Mouse (Mus musculus) testis, adult 2 months (tissue): Measurements from ENCODE around the gene Rph3al. TPM values are rescaled to one million over a fixed set of nuclear protein-coding genes. Genes with fewer than 3 reads are reported as not detected.

ENCODE experiments used
- H3K27ac ChIP-seq: fragments of 200-500 bp; 2 replicates; pipeline ENCODE4 v1.5.1; 2012; ENCODE audit warnings: low read depth, low read length; ENCODE audit not compliant: control insufficient read depth, insufficient read depth
- H3K27me3 ChIP-seq: fragments of 200-500 bp; 2 replicates; pipeline ENCODE4 v1.6.1; 2012; ENCODE audit warnings: mild to moderate bottlenecking, low read length, moderate library complexity; ENCODE audit not compliant: control insufficient read depth, insufficient read depth
- H3K36me3 ChIP-seq: fragments of 200-500 bp; 2 replicates; pipeline ENCODE4 v1.6.1; 2012; ENCODE audit warnings: mild to moderate bottlenecking, low read length; ENCODE audit not compliant: control insufficient read depth, insufficient read depth
- H3K4me1 ChIP-seq: fragments of 200-500 bp; 2 replicates; pipeline ENCODE4 v1.6.1; 2012; ENCODE audit warnings: low read length; ENCODE audit not compliant: control insufficient read depth, insufficient read depth
- H3K4me3 ChIP-seq: fragments of 200-500 bp; 2 replicates; pipeline ENCODE4 v1.5.1; 2012; ENCODE audit warnings: low read depth, mild to moderate bottlenecking, low read length, moderate library complexity, mixed read lengths; ENCODE audit not compliant: control insufficient read depth
- CTCF ChIP-seq: fragments of 200-500 bp; IDR thresholded peaks from 2 replicates; pipeline ENCODE4 v1.5.1; 2012; ENCODE audit warnings: low read depth, mild to moderate bottlenecking, inconsistent platforms, low read length, moderate library complexity; ENCODE audit not compliant: control insufficient read depth, insufficient read depth, insufficient replicate concordance
- POLR2A ChIP-seq: fragments of 200-500 bp; IDR thresholded peaks from 2 replicates; pipeline ENCODE4 v1.6.1; 2012; ENCODE audit warnings: low read depth, mild to moderate bottlenecking, inconsistent platforms, low read length, moderate library complexity; ENCODE audit not compliant: control insufficient read depth
- polyA plus RNA-seq: library from polyadenylated mRNA; depleted of rRNA; stranded (reverse); fragments of >200 nt; gene quantifications from 2 replicates; pipeline ENCODE4 v1.2.3, GENCODE M21; 2012

Gene Rph3al
- polyA plus RNA-seq, 1 experiment, result 0.91 TPM

GRCm38 (mm10) chr11:75903486-75903885, 34.7 kb downstream of the Rph3al start:
- Histone ChIP-seq H3K27ac (no peak overlapping the region), H3K27me3 (no peaks in the 10 kb centered on the region), H3K4me1 (no peaks in the 10 kb centered on the region), H3K36me3 (no peaks in the 10 kb centered on the region), H3K4me3 (no peak overlapping the region)
- TF ChIP-seq POLR2A (no peak), CTCF (peak; percentile 91; the same call in 1 of the 2 replicates)

- Histone ChIP-seq H3K36me3 (no peaks in the 10 kb centered on the region), H3K4me1 (no peaks in the 10 kb centered on the region), H3K27ac (no peak overlapping the region), H3K4me3 (no peak overlapping the region), H3K27me3 (no peaks in the 10 kb centered on the region)
- no peak for TF ChIP-seq CTCF
- TF ChIP-seq POLR2A, result no peak
These were observed 36.9 kb downstream of the Rph3al start for GRCm38 (mm10) chr11:75901339-75901738.

GRCm38 (mm10) chr11:75899676-75900075, 38.6 kb downstream of the Rph3al start:
- no peaks in the 10 kb centered on the region for H3K36me3 ChIP-seq
- no peaks in the 10 kb centered on the region for H3K27me3 ChIP-seq
- no peak for TF ChIP-seq CTCF
- TF ChIP-seq POLR2A, result no peak
- no peaks in the 10 kb centered on the region for H3K4me1 ChIP-seq
- no peak overlapping the region for H3K27ac ChIP-seq
- no peak overlapping the region for H3K4me3 ChIP-seq

- no peaks in the 10 kb centered on the region for H3K36me3 ChIP-seq
- TF ChIP-seq POLR2A (no peak), CTCF (no peak)
- H3K27me3 ChIP-seq, result no peaks in the 10 kb centered on the region
- no peaks in the 10 kb centered on the region for H3K4me1 ChIP-seq
- H3K27ac ChIP-seq, result no peak overlapping the region
- H3K4me3 ChIP-seq, result no peak overlapping the region
These were observed 39.7 kb downstream of the Rph3al start for GRCm38 (mm10) chr11:75898532-75898931.

GRCm38 (mm10) chr11:75894791-75895420, 43.3 kb downstream of the Rph3al start:
- no peak overlapping the region for H3K4me3 ChIP-seq
- no peak overlapping the region for H3K27ac ChIP-seq
- TF ChIP-seq CTCF, result no peak
- no peaks in the 10 kb centered on the region for H3K27me3 ChIP-seq
- H3K4me1 ChIP-seq, result no peaks in the 10 kb centered on the region
- no peaks in the 10 kb centered on the region for H3K36me3 ChIP-seq

GRCm38 (mm10) chr11:75893956-75894355, 44.3 kb downstream of the Rph3al start:
- TF ChIP-seq POLR2A (no peak), CTCF (no peak)
- Histone ChIP-seq H3K27me3 (no peaks in the 10 kb centered on the region), H3K36me3 (no peaks in the 10 kb centered on the region), H3K27ac (no peak overlapping the region), H3K4me3 (no peak overlapping the region), H3K4me1 (no peaks in the 10 kb centered on the region)

- Histone ChIP-seq H3K4me1 (no peaks in the 10 kb centered on the region), H3K36me3 (no peaks in the 10 kb centered on the region), H3K27ac (no peak overlapping the region), H3K27me3 (no peaks in the 10 kb centered on the region), H3K4me3 (no peak overlapping the region)
- TF ChIP-seq CTCF, result no peak
- TF ChIP-seq POLR2A, result no peak
These were observed 50.9 kb downstream of the Rph3al start for GRCm38 (mm10) chr11:75887349-75887748.

- Histone ChIP-seq H3K36me3 (no peaks in the 10 kb centered on the region), H3K4me3 (no peak overlapping the region), H3K27me3 (no peaks in the 10 kb centered on the region), H3K27ac (no peak overlapping the region), H3K4me1 (no peaks in the 10 kb centered on the region; the same call in 1 of the 2 replicates)
- no peak for TF ChIP-seq CTCF
- no peak for TF ChIP-seq POLR2A
These were observed 57.0 kb downstream of the Rph3al start for GRCm38 (mm10) chr11:75881234-75881633.
